12 mouse cellular contexts compared by ENCODE assay signal in genomic region chr6:136463491-136463890, GRCm38 (mm10). TPM values are rescaled to one million over a fixed set of nuclear protein-coding genes. Genes with fewer than 3 reads are reported as not detected.
DNase-seq lines count a peak whose midpoint lies in the region; ATAC-seq and TF ChIP-seq lines count a peak whose summit lies in the region.
"Had no signal": no experiment of that assay in that cellular context is flagged by ENCODE, and none has a peak within 500 bp of the region (broad histone marks: within the 10 kb centered on the region; RNA-seq: fewer than 3 reads in every experiment).

No protein-coding gene starts in this region.

- peak; percentile 19 for DNase-seq in embryo, embryonic 10.5 days (ENCODE audit: low spot score)
- DNase-seq in embryo, embryonic 11 days: no peak
- no peak for DNase-seq in limb, embryonic 10.5 days (ENCODE audit: low spot score)
- peak; percentile 54 for DNase-seq in thymus, postnatal 25 days
- DNase-seq in adrenal gland, postnatal 10 days: no peak
- no peak for DNase-seq in layer of hippocampus, adult 2 months (ENCODE audit: low spot score in 2 of 2)
- DNase-seq: adrenal gland, postnatal 25 days had no signal

- H3K4me3 ChIP-seq in megakaryocyte, embryonic 14.5 days (replicated peaks): peak overlapping the region; percentile 86
- no peak overlapping the region for H3K4me3 ChIP-seq in limb, embryonic 10.5 days
- H3K4me3 ChIP-seq in layer of hippocampus, adult 2 months: no peak overlapping the region

- H3K27me3 ChIP-seq in megakaryocyte, embryonic 14.5 days (replicated peaks): no peaks in the 10 kb centered on the region
- H3K27me3 ChIP-seq in limb, embryonic 10.5 days (ENCODE audit: low read depth, poor library complexity, severe bottlenecking): no peaks in the 10 kb centered on the region

- no peaks in the 10 kb centered on the region for H3K9me3 ChIP-seq in megakaryocyte, embryonic 14.5 days
- H3K9me3 ChIP-seq in limb, embryonic 10.5 days (replicated peaks): no peaks in the 10 kb centered on the region

- no peak for ATAC-seq in megakaryocyte, adult 5-6 weeks (ENCODE audit: poor library complexity, severe bottlenecking)

- H3K4me1 ChIP-seq in megakaryocyte, embryonic 14.5 days: peaks cover 72% of the 10 kb centered on the region
- H3K4me1 ChIP-seq in limb, embryonic 10.5 days: peaks cover 20% of the 10 kb centered on the region

- TF ChIP-seq CTCF in layer of hippocampus, adult 2 months (conservative IDR thresholded peaks at IDR 0.05): no peak

- 77% methylated on average over 9 of the region's 9 CpGs for WGBS in limb, embryonic 10.5 days

- no peaks in the 10 kb centered on the region for H3K36me3 ChIP-seq in megakaryocyte, embryonic 14.5 days (replicated peaks; ENCODE audit: low read length)
- H3K36me3 ChIP-seq in limb, embryonic 10.5 days: no peaks in the 10 kb centered on the region

- H3K27ac ChIP-seq in limb, embryonic 10.5 days: peak overlapping the region; percentile 72
- H3K27ac ChIP-seq in layer of hippocampus, adult 2 months: no peak overlapping the region; the same call in 1 of the 2 replicates

RNA-seq across cellular contexts. Expression of gene Atf7ip, which starts 42.5 kb away (rescaled TPM):
- 4.6 and 12.1 TPM in 2 replicates for polyA plus RNA-seq in megakaryocyte, embryonic 14.5 days (2012; ENCODE audit: insufficient read depth, low replicate concordance)
- 101 and 129 TPM in 2 replicates for total RNA-seq in megakaryocyte, adult 5-6 weeks (2015)
- total RNA-seq in megakaryocyte, adult 5-6 weeks (2017): 80.1 and 84.8 TPM in 2 replicates
- polyA plus RNA-seq in limb, embryonic 10.5 days (2016; fragmentation: Nextera tagmentation; extraction: Ambion mirVana): 40.0 and 49.9 TPM in 2 replicates
- total RNA-seq in adrenal gland, postnatal 10 days (2021): 100 to 1,000 TPM in 1 of 2 experiments, 10 to 100 TPM in 1; 63.7 to 105 TPM
- 100 to 1,000 TPM; 103 to 116 TPM for total RNA-seq in layer of hippocampus, adult 2 months (2021)

RNA-seq across cellular contexts. Expression of gene E330021D16Rik, which starts 48.1 kb away (rescaled TPM):
- not detected in 2 replicates for polyA plus RNA-seq in megakaryocyte, embryonic 14.5 days (2012; ENCODE audit: insufficient read depth, low replicate concordance)
- total RNA-seq in megakaryocyte, adult 5-6 weeks (2015): not detected in 2 replicates
- not detected in 2 replicates for total RNA-seq in megakaryocyte, adult 5-6 weeks (2017)
- polyA plus RNA-seq in limb, embryonic 10.5 days (2016; fragmentation: Nextera tagmentation; extraction: Ambion mirVana): not detected in 2 replicates
- total RNA-seq in adrenal gland, postnatal 10 days (2021): not detected
- total RNA-seq in layer of hippocampus, adult 2 months (2021): not detected
- total RNA-seq: adrenal gland, postnatal 25 days; heart, postnatal 10 days; left cerebral cortex, adult 18-20 months had no signal
- polyA plus RNA-seq: C2C12 had no signal

Comparison
In these comparisons a context has a peak if more than half of its experiments do, and no peak if none do; other contexts are left out.
1. DNase-seq: peak in embryo, embryonic 10.5 days (single experiment) and thymus, postnatal 25 days (single experiment); none in embryo, embryonic 11 days (single experiment), limb, embryonic 10.5 days (single experiment), adrenal gland, postnatal 10 days (single experiment) and layer of hippocampus, adult 2 months (0 of 2).